Mouse (Mus musculus) gonadal fat pad, adult 2 months (tissue): ENCODE measurements at regions not wholly inside any gene's neighbourhood (a gene's known extent, or its start where the extent isn't known, plus 50 kb on each side); places are given as distances from the start of the nearest gene placed in this dataset.

ENCODE experiments used
- DNase-seq: peaks from one replicate; pipeline ENCODE4 v3.0.0-alpha.2; 2012; ENCODE audit warnings: low read depth

DNA sequence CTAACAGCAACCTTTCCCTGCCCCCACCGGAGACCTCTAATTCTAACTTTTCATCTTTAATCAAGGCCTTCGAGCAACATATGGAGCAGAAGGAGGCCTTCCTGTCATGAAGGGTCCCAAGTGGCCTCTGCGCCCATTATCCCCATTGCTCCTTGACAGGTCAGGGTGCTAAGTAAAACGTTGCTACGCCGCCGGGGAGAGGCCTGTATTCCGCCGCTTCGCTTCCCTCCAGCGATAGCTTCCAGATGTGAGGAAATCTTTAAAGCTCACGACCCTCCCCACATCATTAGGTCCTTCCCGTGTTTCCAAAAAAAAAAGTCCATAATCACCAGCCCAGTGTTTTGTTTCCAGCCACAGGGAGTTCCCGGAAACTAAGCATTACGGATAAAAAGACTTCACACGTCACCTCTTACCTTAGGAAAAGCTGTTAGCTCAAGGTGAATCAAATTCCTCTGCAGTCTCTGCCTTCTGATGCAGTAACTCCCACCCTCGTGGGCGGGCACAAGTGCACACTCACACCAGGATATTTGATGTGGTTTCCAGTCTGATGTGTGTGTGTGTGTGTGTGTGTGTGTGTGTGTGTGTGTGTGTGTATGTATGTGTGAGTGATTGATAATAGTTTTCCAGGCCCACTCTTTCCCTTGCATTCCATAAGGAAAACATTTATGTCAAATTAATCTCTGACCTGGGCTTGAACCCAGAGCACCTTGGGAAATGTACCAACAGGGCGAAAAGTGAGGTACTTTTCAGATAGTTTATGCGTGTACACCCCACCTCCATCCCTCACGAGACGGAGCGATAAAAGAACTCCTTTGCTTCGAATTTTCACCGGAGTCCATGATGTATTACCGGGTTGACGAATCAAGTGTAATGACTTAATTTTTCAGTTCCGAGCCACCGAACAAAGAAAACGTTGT lies 107.5 kb downstream of the Gm45692 start:
- no peak for DNase-seq

- DNase-seq: no peak
These were observed 108.2 kb downstream of the Gm45692 start for GRCm38 (mm10) chr8:26227529-26227895.

DNA sequence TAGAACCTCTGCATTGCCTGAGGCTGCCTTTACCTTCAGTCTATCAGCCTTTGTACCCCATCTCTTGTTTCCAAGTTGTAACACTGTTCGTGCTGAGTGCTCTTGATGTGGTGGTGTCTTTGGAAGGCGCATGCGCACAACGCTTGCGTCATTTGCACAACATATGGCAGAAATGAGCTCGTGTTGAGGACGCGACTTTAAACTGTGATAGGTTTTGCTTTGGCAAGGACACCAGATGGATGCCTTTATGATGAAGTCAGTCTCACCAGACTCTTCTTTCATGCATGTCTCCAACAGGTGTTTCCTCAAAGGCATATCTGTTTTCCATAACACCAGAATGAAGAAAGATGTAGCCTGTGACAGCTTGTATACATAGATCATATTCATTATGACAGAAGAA lies 110.2 kb downstream of the Gm45692 start:
- DNase-seq: no peak

GRCm38 (mm10) chr8:26239075-26239474 lies 119.7 kb downstream of the Gm45692 start:
- no peak for DNase-seq

DNA sequence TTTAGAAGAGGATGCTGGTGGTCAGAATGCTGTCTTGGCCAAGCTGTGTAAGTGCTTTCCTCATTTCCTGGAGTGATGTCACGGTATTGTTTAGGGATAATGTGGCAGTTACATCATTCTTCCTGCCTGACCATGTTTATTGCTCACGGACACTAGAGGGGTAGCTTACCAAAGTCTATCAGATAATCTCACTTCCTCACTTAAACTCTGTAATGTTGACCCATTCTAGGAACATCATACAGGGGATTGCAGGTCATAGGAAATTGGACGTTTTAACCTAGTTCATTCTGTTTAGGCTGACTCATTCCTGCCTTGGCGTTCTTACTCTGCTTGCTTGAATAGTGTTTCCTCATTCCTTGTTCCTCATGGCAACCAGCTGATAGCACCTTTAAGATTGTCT lies 120.3 kb downstream of the Gm45692 start:
- DNase-seq: no peak

GRCm38 (mm10) chr8:26243743-26244142 lies 124.4 kb downstream of the Gm45692 start:
- no peak for DNase-seq

- no peak for DNase-seq
These were observed 125.0 kb downstream of the Gm45692 start for GRCm38 (mm10) chr8:26244308-26244707.

DNA sequence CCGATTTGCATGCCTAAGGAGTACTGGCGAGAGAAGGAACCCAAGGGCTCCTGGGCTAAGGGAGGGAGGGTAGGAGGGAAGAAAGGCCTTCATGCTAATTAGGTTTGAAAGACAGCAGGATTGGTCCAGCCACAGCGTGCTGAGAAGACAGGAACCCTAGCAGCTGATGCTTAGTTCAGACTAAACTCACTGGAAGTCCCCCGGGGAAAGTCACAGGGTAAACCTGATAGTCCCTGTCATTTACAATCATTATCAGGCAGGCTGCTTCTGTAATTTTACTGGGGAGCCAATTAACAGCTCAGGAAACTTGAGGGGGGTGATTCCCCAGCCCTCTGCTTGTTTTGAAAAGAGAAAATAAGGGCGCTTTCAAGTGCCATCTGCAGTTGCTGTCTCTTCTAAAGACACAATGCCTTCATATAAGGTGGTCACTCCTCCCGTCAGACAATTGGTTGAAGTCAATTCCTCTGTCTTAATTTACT lies 135.9 kb downstream of the Gm45692 start:
- no peak for DNase-seq

GRCm38 (mm10) chr8:26260294-26260693 lies 141.0 kb downstream of the Gm45692 start:
- no peak for DNase-seq

- DNase-seq: no peak
These were observed 143.2 kb downstream of the Gm45692 start for GRCm38 (mm10) chr8:26262536-26262935.

DNA sequence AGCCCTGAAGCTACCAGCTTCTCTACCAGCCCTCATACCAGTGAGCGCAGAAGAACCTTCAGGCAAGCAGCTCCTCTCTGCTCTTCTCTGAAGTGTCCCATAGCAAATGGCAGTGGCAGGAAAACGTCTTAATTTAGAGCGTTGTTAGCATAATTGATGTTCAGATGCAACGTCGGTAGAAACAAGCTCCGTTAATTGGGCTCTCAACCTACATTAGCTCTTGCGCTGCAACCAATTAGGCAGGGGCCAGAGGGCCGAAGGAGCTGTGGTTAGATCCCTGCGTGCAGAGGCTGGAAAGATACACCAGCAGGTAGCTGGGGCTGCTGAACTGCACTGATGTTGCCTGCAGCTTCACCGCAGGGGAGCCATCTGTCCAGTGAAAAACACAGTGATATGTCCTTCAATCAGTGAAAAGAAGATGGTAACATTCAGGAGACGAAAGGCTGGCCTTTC lies 145.6 kb downstream of the Gm45692 start:
- DNase-seq: no peak

- no peak for DNase-seq
These were observed 146.0 kb downstream of the Gm45692 start for GRCm38 (mm10) chr8:26265366-26265765.

- no peak for DNase-seq
These were observed 147.1 kb downstream of the Gm45692 start for GRCm38 (mm10) chr8:26266384-26266783.

DNA sequence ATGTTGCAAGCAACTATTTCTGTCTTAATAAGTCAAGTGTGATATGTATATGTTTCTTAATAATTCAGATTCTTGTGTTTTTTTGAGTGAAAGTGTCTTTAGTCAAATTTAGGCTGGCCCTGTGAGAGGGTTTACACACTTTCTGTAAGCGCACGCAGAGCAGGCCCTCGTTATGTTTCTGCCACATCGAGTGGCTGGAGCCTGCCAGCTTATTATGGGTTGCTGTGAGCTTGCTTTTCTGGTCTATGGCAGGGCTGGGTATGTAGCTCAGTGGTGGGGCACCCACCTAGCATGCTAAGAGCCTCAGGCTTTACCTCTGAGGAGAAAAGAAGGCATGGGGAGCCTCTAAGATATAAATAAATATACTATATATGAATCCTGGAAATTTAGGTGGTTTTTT lies 148.2 kb downstream of the Gm45692 start:
- DNase-seq: no peak

DNA sequence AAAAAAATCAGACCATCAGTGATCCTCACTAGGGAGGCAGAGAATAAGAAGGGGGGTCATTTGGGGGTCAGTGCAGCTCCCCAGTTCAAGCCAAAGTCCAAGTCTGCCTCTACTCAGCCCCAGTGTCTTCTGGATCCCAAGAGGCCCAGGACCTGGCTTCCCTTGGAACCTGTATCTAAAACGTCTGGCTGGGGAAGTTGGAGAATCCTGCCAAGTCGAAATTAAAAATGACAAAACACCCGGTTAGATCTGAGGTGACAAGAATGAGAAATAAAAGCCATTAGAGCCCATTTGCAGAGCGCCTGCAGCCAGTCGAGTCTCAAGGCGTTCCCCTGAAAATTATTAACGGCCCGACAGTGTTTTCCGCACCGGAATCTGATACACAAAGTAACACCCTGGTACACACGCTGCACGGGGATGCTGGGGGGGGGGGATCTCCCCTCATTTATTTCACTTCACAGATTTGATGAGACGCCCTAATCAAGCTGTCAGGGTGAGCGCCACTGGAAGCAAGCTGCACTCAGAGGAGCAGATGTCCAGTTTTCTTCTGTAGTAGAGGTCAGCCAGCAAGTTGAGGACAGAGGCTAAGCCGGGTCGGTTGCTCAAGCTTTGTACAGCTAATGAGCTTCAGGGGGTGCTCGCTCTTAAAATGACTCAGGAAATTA lies 149.5 kb downstream of the Gm45692 start:
- DNase-seq: no peak

GRCm38 (mm10) chr8:26272110-26272509 lies 152.8 kb downstream of the Gm45692 start:
- no peak for DNase-seq

DNA sequence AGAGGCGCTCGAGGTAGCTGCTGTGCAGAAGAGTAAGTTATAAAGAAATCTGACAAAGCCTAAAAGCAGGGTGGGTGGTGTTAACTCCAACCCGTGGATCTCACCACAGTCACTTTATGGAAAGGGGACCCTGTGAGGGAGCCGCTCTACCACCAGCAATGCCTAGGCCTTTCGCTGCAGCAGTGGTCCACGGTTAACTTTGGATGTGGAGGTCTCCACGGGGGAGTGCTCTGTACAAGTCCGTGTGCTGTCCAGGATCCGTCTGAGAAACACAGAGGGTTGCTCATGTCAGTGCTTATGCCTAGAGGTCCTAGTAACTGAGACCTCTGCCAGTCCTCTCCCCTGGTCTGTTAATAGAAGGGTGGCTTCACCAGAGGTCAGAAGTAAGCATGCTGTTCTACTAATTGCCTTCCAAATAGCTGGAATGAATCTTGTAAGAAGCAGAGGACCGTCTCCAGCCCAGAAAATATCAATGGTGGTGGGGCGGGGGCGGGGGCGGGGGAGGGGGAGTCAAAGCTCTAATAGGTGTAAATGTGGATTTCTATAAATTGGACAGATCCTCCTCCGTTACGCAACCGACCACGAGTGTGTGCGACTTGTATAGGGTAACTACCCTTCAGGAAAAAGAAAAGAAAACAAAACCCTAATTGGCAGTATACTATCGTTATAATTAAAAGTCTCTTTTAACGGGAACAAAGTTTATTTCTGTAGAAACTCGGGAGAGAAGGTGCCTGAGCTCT lies 153.5 kb downstream of the Gm45692 start:
- DNase-seq: no peak

GRCm38 (mm10) chr8:26273415-26273760 lies 154.1 kb downstream of the Gm45692 start:
- DNase-seq: no peak

GRCm38 (mm10) chr8:26273792-26274191 lies 154.5 kb downstream of the Gm45692 start:
- no peak for DNase-seq

DNA sequence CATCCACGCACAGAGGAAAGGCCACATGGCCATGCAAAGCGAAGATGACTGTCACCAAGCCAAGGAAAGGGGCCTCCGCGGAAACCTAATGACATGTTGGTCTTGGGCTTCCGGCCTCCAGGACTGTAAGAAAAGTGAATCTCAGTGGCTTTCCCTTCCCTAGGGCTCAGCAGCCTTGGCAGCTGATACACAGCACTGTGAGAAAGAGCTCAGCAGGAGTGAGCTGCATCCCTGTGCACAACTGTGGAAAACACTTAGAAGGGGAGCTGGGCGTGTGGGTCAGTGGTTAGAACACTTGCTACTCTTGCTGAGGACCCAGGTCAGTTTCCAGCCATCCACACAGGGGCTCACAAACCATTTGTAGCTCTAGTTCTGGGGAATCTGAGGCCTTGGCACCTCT lies 155.1 kb downstream of the Gm45692 start:
- no peak for DNase-seq

DNA sequence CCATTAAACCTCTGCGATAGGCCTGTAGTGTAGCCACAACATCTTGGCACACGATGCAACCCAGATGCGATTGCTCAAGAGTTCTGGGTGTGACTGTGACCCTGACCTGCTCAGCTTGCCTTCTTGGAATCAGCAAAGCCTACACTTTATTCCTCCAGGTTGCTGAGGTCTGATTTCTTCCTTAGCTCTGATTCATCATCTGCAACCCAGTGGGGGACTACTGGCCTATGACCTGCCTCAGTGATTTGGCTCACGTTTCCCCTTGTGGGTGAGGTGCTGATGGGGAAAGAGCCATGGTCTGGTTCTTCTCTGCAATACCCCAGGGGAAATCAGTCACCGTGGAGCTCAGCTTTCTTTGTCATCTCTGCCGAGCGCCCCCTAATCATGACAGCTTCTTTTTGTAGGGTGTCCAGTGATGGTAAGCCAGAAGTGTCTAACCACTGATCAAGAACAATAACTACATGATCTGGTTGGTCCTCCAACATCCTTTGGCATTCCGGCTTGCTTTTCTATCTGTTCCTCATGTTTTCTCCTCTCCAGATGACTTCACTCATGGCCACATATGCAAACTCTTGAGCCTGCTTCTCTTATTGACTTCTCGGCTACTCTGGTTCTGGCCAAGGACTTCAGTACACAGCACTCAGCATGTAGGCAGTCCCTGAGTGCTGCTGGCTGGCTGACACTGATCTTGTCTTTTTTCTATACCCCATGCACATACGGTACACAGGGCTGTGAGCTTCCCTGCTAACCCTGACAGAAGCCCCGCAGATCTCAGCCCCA lies 163.0 kb downstream of the Gm45692 start:
- DNase-seq: no peak

- DNase-seq: no peak
These were observed 164.6 kb downstream of the Gm45692 start for GRCm38 (mm10) chr8:26283957-26284356.
